In genomic region chr16:8406708-8407107, GRCm38 (mm10) we compare ENCODE assay signal across 8 mouse cellular contexts. TPM values are rescaled to one million over a fixed set of nuclear protein-coding genes. Genes with fewer than 3 reads are reported as not detected.
A peak's percentile ranks its signal among the peaks of the same experiment; 100 is the strongest.
DNase-seq lines count a peak whose midpoint lies in the region; ATAC-seq and TF ChIP-seq lines count a peak whose summit lies in the region.

No protein-coding gene starts in this region.

- TF ChIP-seq CTCF in cortical plate, adult 2 months (IDR thresholded peaks at IDR 0.05; ENCODE audit: extremely low read depth, insufficient read depth, low read length) = peak; percentile 75
- TF ChIP-seq CTCF in heart, postnatal 0 days (IDR thresholded peaks at IDR 0.05; ENCODE audit: low read depth) = peak; percentile 63
- peak; percentile 84 for TF ChIP-seq CTCF in layer of hippocampus, adult 2 months (conservative IDR thresholded peaks at IDR 0.05)

- no peak overlapping the region for H3K4me3 ChIP-seq in cortical plate, adult 2 months (ENCODE audit: insufficient read depth, low read length)
- no peak overlapping the region for H3K4me3 ChIP-seq in heart, postnatal 0 days (ENCODE audit: low read depth, low read length)
- H3K4me3 ChIP-seq in layer of hippocampus, adult 2 months = no peak overlapping the region

- no peak for TF ChIP-seq POLR2A in cortical plate, adult 2 months (IDR thresholded peaks at IDR 0.05; ENCODE audit: extremely low read depth, insufficient read depth, low read length)

- no peak for TF ChIP-seq EP300 in heart, postnatal 0 days (IDR thresholded peaks at IDR 0.05; ENCODE audit: low read depth)

- no peak overlapping the region for H3K27ac ChIP-seq in cortical plate, adult 2 months (ENCODE audit: insufficient read depth, low read length)
- no peak overlapping the region for H3K27ac ChIP-seq in heart, postnatal 0 days (ENCODE audit: low read depth)
- H3K27ac ChIP-seq in layer of hippocampus, adult 2 months = no peak overlapping the region

- WGBS in heart, postnatal 0 days = 0% methylated on average over 6 of the region's 6 CpGs

- DNase-seq in cerebellum, adult 11 months = peak; percentile 37
- DNase-seq in ZHBTc4 (ENCODE audit: low read depth, low spot score) = peak; percentile 81
- DNase-seq in heart, postnatal 0 days (ENCODE audit: low spot score) = peak; percentile 66
- peak; percentile 37 to 78 for DNase-seq in layer of hippocampus, adult 2 months (ENCODE audit: low spot score in 2 of 2)
- DNase-seq in lung, postnatal 10 days = peak; percentile 83
- peak; percentile 81 for DNase-seq in right cerebral cortex, postnatal 14 days

- H3K9ac ChIP-seq in heart, postnatal 0 days (replicated peaks; ENCODE audit: low read depth, low read length) = no peak overlapping the region

- peaks cover 11% of the 10 kb centered on the region; the same call in 1 of the 2 replicates for H3K27me3 ChIP-seq in heart, postnatal 0 days (ENCODE audit: control insufficient read depth, insufficient read depth, low read length)

- H3K4me1 ChIP-seq in cortical plate, adult 2 months (ENCODE audit: control insufficient read depth, insufficient read depth, low read length) = no peaks in the 10 kb centered on the region
- no peaks in the 10 kb centered on the region for H3K4me1 ChIP-seq in heart, postnatal 0 days (ENCODE audit: control insufficient read depth, insufficient read depth)

- H3K4me2 ChIP-seq in heart, postnatal 0 days (ENCODE audit: low read depth, low read length) = no peak overlapping the region

- no peaks in the 10 kb centered on the region for H3K36me3 ChIP-seq in heart, postnatal 0 days (replicated peaks; ENCODE audit: control insufficient read depth, insufficient read depth, low read length)

- no peaks in the 10 kb centered on the region for H3K9me3 ChIP-seq in heart, postnatal 0 days (replicated peaks; ENCODE audit: control insufficient read depth, low read length)

- ATAC-seq in cerebellum, adult (ENCODE audit: insufficient number of reproducible peaks, low FRiP score, low TSS enrichment) = no peak
- ATAC-seq in heart, postnatal 0 days (ENCODE audit: insufficient read depth, low read depth) = no peak

RNA-seq across cellular contexts. Expression of gene Tmem114, which starts 18.2 kb away (rescaled TPM):
- 1.5 and 2.2 TPM in 2 replicates for polyA plus RNA-seq in cortical plate, adult 2 months (2012; rRNA removed)
- not detected in 2 replicates for total RNA-seq in heart, postnatal 0 days (2014; rRNA removed; ENCODE audit: low replicate concordance)
- polyA plus RNA-seq in heart, postnatal 0 days (2015; fragmentation: Nextera tagmentation; extraction: Ambion mirVana) = not detected in 2 replicates
- 1 to 10 TPM; 5.0 to 5.2 TPM for total RNA-seq in layer of hippocampus, adult 2 months (2021)
